Mouse (Mus musculus) Muller cell, postnatal 12 days (primary cell): ENCODE data around the gene Evi5l.

ENCODE experiments used
- DNase-seq: peaks from one replicate; pipeline ENCODE4 v3.0.0-alpha.2; 2015; ENCODE audit errors: inconsistent ontology term

Evi5l gene

DNA sequence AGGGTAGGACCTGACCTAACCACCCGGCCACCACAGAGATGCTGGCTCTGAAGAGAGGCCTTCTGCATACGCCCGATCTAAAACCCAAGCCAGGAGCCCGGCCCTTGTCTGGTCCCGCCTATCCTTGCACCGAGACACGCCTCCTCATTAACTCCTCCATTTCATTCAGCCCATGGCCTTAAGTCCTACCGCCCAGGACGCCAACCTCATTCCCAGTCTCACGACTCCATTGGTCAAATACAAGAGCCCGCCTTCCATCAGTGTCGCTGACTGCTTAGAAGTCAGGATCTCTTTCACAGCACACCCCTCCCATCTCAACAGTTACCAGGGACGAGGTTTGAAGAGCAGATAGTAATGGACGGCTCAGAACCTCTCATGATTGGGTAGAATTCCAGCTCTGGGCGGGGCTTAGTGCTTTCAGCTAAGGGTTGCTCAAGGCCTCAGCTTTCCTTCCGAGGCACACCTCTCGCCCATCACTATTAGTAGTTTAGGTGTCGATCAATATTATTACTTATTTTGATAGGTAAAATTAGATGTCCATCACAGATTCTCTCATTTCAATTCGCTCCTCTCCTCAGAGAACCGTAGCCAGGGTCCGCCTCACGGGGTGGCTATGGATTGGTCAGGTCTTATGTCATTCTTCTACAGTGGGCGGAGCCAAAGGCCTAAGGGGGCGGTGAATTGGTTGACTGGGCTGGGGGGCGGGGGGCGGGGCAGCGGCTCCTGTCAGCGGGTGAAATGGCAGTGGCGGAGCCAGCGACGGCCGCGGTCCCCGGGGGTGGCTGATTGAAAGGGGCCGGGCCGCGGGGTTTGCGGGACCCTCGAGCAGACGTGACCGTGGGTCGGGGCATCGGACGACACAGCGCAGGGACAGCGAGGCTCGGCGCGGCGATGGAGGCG is at the start of gene Evi5l:
TSS of gene Evi5l (plus strand) at position 716 of the 900 bp plus-strand sequence.
- peak; percentile 100 for DNase-seq

DNA sequence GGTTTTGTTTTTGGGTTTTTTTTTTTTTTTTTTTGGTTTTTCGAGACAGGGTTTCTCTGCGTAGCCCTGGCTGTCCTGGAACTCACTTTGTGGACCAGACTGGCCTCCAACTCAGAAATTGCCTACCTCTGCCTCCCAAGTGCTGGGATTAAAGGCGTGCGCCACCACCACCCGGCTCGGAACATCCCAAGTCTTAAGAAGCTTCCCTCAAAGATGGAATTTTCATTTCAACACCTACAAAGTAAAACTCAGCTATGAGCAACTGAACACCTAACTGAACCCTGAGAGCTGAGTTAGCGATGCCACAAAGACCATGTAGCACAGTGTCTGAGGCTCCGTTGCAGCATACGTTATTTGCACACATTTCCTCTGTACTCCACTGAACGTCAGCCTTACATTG is 32.6 kb upstream of the Evi5l start, which contains the start of gene Cd209g:
TSS of gene Cd209g (plus strand) at position 301 of the 400 bp plus-strand sequence.
- no peak for DNase-seq

DNA sequence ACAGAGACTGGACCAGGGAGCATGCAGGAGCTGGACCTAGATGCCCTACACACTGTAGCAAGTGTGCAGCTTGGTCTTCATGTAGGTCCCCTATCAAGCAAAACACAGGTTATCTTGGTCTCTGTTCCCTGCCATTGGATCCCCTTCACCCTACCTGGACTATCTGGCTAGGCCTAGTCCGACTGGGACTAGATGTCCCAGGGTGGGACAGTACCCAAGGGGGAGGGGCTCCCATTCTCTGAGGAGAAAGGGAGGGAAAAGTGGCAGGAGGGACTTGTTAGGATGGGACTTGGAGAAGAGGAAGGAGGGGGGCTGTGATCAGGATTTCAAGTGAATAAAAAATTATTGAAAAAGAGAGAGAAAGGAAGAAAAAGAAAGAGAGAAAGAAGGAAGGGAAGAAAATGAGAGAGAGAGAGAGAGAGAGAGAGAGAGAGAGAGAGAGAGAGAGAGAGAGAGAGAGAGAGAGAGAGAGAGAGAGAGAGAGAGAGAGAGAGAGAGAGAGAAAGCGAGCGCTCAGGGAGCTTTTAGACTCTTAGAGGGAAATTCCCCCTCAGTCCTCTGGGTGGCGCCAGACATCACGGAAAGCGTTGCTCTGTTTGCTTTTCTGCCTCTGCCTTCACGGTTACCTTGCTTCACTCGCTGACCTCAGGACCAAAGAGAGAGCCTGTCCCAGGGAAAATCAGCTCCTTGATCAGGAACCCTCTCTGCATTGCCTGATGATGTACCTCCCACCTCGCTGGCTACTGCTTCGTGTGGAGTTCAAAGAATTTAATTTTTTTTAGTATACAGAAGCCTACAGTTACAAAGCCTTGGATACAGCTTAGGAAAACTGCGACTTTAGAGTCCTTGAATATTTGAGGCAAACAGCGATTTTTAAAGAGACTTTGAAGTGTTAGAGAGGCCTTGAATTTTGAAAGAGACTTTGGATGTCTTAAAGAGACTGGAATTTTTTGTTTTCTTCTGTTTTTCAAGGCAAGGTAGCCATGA is 26.4 kb upstream of the Evi5l start:
- peak; percentile 74 for DNase-seq

DNA sequence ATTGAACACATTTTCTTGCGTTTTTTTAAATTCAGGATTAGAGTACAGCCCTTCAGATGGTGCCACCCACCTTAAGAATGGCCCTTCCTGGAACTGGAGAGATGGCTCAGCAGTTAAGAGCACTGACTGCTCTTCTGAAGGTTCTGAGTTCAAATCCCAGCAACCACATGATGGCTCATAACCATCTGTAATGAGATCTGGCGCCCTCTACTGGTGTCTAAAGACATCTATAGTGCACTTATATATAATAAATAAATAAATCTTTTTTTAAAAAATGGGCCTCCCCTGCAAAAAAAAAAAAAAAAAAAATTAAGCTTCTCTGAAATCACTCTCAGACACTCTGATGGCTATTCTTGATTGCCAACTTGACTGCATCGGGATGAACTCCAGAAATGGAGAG is 24.6 kb upstream of the Evi5l start:
- DNase-seq: no peak

DNA sequence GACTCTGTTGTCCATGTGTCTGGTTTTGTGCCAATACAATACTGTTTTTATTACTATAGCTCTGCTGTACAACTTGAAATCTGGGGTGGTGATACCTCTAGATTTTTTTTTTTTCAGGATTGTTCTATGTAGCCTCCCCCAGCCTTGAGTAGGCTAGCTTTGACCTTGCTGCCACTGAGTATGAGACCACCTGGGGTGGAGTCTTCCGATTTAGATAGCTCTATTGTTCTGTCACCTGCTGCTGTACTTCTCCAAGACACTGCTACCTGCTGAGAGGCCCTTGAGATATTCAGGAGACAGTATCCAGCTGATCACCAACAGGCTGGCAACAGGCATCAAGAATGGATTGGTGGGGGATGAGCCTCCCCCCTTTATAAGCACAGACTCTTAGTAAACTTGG is 19.1 kb upstream of the Evi5l start:
- no peak for DNase-seq

DNA sequence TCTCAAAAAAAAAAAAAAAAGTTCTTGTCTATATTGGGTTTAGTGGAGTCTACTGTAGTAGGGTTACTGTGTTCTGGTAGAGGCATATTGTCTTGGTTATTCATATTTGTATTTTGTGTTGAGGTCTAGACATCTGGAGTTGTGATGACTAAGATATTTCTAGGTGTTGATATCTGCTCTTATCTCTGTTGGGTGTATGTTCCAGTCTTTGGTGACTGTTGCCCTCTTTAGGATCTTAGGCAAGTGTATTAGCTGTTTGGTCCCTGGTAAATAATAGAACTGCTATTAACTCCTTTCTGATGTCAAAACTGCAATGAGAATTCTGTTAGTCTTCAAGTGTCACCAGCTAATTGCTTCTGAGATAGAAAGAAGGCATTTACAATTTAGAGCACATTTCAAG is 11.5 kb upstream of the Evi5l start:
- no peak for DNase-seq

DNA sequence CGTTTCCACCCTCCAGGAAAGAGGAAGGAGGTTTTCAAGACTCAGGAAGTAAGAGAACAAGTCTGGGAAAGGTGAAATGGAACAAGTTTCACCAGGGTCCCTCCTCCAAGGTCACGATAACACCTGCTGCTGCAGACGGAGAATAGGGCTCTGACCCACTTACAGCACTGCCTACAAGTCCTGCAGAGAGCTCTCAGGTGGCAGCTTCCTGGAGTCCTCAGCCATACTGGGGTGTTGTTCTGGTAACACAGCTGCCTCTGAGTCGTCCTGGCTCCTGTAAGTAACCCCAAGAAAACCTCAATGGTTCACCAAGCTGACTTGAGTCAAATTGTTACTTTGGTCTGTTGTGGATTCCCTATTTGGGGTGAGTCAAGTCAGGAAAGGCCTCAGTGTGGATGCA is 3.6 kb upstream of the Evi5l start:
- DNase-seq: no peak

DNA sequence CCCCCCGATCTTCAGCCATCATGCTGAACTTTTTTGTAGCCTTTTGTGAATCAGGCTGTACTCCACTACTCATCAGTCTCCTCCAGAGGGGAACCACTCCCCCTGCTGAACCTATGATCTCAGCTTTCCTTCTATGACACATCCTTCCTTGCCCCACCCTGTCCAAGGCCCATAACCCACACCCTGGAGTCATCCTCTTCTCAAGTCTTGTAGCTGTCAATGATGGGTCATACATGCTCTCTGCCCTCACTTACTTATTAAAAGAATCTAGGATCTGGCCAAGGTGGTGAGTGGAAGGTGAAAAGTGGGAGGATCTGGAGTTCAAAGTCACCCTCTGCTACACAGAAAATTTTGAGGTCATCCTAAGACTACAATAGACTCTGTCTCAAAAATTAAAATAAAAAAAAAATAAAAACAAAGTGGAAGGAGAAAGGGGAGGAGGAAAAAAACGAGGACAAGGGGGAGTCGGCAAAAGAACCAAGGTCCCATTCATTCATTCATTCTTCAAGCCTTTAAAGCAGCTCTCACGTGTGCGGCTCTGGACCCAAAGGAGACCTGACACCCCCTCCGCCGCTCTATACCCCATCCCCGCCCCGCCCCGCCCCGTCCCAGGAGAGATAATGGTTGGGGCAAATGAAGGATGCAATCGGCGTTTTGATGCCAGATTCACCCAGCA is 1.1 kb upstream of the Evi5l start:
- peak; percentile 41 for DNase-seq

DNA sequence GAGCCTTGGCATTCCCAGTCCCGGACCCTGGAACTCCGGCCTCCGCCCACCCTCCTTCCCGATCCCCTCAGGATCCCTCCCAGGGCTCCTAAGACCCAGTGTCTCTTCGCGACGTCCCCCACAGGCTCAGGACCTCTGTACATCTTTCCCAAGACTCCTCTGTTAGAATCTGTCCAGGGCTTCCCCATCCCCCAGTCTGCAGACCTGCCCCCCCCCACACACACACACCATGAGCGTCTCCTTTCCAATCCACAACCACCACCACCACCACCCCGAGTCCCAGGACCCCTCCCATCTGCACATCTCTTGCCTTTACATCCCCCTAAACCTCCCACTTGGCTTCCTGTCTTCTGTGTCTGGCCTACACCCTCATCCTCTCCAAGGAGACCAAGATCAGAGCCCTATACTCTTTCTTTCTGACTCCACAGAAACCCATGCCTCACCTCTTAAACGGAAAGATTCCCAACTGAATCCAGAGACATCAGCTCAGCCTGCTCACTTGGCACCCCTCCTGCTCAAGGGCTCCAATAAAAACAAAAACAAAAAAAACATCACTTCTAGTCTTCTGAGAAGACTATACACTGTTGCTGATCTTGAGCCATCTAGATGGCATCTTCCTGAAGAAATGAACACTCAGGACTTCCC is 636 bp downstream of the Evi5l start:
- DNase-seq: no peak

DNA sequence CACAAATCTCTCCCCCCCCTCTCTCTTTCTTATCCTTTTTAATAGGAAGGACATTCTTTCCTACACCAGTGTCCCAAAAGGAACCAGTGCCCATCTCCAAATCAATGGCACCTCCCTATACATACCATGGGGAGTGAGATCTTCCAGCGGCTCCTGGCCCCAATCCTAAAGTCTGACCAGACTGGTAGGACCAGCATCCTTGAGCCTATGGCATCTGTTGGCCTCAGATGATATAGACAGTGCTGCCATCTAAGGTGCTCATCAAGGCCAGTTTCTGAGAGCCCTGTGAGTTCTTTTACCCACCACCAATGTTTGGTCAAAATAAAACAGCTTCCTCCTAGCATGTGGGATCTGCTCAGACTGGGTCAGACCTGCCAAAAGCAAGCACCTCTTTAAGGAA is 1.6 kb downstream of the Evi5l start:
- no peak for DNase-seq

DNA sequence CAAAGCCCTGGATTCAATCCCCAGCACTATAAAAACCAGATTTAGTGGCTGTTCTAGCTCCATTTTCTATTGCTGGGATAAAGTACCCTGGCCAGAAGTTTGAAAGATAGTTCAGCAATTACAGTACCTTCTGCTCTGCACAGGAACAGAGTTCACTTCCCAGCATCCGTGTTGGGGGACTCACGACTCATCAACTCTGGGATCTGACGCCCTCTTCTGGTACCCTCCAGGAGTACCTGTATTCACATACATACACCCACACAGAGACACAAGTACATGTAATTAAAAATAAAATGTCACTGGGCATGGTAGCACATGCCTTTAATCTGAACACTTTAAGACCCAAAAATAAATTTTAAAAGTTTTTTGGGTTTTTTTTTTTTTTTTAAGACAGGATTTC is 6.1 kb downstream of the Evi5l start:
- no peak for DNase-seq

DNA sequence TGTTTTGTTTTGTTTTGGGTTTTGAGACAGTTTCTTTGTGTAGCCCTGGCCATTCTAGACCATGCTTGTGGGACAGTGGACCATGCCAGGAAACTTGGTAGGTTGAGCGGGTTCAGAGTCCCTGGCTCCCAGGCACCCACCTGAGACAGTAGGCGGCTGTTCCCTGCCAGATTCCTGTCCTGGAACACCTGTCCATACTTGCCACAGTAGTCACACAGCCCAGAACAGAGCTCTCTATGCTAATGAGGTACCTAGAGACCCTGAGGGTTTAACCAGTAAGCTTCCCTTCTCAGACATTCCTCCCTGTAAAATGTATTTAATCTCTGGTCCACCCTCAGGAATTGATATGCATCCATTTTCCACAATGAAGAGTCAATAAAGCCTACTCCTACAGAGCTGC is 7.7 kb downstream of the Evi5l start:
- DNase-seq: no peak

DNA sequence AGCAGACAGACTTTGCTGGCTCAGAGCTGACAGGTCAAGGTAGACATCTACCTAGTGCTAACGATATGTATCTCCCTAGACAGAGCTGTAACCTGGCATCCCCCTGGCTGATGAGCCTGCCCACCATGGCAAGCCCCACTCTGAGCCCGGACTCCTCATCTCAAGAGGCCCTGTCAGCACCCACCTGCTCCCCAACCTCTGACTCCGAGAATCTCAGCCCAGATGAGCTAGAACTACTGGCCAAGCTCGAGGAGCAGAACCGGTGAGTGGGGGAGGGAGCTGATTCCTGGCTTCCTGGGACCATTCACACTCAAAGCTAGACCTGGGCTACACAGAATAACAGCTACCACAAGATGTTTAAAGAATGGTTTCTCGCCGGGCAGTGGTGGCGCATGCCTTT is 17.0 kb downstream of the Evi5l start:
- no peak for DNase-seq

DNA sequence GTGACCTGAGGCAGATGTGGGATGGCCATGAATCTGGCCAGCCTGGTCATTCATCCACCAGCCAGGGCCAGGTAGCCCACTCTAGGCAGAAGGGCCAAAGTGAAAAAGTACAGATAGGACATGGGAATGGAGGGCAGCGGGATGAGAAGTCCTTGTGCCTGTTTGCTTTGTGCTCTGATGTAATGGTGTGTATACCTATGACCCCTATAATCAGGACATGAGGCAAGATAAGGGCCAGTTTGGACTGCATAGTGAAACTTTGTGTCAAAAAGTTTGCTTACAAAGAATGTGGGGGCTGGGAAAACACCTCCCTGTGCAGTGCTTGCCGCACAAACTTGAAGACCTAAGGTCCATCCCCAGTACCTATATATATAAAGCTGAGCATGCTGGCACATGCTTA is 19.8 kb downstream of the Evi5l start:
- no peak for DNase-seq

DNA sequence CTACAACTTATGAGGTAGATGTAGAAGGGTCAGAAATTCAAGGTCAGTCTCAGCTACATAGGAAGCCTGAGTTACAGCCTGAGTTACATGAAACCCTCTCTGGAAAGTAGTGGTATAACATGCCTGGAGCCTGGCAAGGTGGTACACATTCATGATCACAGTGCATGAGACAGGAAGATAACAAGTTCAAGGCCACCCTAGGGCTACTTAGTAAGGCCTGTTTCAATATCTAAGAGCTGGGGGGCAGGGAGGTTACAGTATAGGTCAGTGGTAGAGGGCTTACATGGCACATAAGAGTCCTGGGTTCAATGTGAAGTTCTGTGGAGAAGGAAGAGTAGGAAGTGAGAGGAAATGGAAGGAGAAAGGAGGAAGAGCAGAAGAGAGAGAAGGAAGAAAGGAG is 22.2 kb downstream of the Evi5l start:
- no peak for DNase-seq

DNA sequence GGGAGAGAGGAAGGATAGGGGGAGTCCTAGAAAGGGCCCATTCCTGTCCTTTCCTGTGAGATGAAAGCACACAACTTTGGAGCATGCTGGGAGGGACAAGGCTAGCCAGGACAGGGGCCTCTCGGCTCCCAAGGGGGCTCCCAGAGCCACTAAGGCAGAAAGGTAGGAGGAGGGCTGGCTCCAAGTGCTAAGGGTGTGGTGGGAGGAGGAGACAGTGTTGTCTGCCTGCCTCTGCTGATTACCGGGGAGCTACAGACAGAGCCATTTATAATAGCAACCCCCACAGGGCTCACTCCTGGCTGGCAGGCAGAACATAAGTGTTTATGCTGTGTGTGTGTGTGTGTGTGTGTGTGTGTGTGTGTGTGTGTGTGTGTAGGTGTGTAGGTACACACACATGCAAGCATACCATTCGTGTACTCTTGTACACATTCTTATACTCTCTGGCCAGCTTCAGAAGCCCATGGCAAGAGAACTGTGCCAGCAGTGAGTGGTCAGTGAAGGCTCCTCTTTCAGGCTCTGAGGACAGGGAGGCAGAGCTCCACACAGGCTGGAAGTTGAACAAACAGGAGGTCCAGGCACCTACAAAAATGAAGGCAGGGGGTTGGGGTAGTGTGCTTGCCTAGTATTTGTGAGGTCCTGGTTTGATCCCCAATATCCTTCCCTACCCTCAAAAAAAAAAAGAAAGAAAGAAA is 22.8 kb downstream of the Evi5l start:
- no peak for DNase-seq

DNA sequence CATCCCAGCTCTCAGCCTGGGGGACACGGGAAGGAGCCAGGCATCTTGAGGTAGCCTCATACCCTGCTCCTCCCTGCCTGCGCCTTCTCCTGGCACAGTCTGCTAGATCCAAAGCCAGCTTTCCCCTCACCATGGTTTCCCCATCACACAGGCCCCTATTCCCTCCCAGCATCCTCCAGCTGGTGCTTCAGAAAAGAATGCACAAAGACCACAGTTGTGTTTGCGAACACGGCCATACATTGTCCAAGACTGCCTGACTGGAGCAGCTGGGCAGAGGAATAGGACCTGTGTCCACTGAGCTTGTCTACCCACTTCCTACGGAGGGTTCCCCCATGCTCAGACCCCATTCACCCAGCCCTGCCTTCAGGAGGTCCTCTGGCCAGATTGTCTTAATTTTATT is 25.9 kb downstream of the Evi5l start:
- DNase-seq: peak; percentile 17

DNA sequence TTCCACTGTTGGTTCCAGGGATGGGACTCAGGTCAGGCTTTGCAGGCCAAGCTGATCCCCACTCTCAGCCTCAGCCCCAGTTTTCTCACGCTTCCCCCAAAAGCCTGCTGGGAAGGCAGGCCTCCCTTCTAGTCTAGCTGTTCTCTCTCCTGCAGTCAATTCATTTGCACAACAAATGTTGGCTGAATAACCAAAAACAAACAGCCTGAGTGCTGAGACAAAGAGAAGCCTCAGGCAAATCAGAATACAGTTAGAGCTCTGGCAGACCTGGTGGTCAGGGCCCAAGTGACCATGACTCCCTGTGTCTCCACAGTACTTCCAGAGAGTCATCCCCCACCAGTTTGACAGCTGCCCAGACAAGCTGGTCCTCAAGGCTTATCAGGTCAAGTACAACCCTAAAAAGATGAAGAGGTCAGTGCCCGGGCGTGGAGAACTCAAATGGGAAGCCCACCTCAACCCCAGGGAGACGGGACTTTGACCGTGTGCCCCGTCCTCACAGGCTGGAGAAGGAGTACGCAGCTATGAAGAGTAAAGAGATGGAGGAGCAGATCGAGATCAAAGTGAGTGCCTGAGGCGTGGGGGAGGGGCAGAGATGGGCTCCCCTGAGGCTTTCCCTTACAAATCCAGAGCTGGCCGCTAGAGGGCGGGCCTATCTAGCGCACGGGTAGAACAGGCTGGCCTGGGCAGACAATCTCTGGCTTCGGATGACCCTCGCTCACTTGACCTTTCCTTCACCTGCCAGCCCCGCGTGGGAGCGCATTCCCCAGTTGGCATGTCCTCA is 26.6 kb downstream of the Evi5l start:
- DNase-seq: peak; percentile 81

DNA sequence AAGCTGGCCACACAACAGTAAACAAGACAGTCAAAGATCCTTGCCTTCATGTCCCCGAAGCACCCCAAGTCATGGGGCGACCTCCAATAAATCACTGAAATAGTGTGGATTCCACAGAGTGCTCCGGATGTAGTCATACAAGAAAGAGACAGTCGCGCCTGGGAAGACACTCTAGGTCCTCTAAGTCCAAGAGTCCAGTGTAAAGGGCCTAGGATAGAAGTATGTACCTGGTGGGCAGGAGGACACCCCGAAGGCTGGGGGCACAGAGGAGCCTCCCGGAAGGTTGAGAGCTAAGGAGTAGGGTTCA is 27.2 kb downstream of the Evi5l start:
- DNase-seq: no peak

DNA sequence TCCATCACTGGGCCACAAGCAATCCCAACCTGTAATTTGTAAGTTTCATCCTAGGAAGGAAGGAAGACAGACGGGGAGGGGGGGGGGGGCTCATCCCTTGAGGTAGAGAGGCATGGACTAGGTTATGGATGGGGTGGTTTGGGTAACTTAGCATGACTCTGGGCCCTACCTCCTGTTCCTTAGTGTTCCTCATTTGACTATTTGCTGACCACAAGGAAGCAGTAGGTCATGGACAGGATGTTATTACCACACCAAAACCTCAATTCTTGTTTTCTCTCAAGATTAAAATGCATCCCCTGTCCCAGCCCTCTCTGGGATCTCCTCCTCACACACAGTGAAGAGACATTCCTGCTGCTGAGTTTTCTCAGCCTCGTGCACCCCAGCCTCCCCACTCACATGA is 35.0 kb downstream of the Evi5l start:
- no peak for DNase-seq
